Mouse (Mus musculus) embryo, embryonic 11 days (tissue): ENCODE data around the gene Zdhhc6.
A peak's percentile ranks its signal among the peaks of the same experiment; 100 is the strongest.

Experiments
- DNase-seq: peaks from one replicate; pipeline ENCODE4 v3.0.0-alpha.2; 2015

Zdhhc6 gene

DNA sequence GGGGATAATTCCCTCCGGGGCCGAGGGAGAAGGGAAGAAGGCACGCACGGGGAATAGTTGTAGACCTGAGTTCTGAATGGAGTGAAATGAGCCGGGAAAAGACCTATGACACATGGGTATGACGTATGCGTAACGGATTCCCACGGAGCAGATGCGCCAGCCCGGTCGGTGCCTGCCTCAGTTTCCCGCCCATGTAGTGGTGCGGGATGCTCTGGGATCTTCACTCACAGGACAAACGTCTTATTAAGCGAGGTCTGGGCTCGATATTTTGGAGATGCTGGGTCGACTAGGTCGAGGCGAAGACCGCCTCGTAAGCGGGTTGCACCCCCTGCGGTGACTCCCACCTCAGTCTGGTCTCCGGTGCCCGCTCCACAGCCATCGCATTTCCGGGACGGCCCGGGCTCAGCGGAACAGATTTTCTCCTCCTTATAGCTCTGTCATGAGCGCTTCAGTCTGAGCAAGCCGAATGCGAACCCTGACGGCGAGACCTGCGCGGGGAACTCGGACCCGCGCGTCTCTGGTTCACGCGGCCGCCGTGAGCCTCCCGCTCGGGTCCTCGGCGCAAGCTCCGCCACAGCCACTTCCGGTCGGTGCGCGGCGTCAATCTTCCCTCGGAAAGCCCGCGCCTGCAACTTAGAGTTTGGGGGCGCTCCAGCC, at the start of gene Zdhhc6:
Zdhhc6 (minus strand) TSS at position 581 of the 657 bp plus-strand sequence.
- DNase-seq: peak; percentile 87

DNA sequence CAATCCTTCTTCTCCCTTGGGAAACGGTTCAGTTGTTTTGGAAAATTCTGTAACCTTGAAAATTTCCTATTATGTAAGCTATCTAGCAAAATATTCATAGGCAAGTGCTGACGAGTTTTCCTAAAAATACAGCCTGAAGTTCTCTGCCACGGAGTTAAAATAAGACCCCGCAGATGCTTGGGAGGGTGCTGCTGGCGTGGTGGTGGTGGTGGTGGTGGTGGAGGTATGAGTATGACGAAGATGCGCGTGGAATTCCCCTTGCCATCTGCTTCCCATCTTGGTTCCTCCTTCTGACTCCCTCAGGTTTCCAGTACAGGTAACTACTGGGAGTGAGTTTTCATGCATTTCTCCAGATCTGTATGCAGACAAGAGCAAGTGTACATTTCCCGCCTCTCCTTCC, 46.8 kb upstream of the Zdhhc6 start:
- no peak for DNase-seq

DNA sequence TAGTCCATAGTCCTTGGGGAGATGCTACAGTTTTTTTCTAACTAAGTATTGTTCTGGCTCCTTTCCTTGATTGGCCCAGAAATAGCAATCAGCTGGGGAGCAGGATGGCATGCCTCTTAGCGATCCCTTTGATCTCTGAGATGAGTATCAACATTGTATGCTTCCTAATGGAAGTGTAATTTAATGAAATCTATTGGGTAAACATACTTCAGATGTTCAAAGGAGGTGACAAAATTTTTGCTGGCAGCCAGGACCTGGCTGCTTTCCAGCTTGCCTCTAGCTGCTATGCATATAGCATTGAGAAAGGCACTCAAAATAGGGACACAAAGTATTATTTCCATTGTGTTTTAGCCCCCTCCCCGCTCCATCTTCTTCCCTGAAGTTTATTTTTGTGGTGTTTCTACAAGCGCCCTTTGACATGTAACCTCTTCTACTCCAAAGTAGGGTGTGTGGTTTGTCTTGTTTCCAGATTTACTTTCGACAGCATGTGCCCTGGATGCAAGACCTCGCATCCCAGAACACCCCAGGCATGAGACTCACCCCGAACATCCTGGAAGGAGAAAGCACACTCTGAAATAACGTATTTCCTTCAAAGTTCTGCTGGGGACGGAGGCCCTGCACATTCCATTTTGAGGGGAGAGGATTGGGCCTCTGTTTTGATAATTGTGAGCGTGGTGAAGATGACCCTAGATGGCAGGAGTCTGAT, 35.0 kb upstream of the Zdhhc6 start:
- DNase-seq: no peak

DNA sequence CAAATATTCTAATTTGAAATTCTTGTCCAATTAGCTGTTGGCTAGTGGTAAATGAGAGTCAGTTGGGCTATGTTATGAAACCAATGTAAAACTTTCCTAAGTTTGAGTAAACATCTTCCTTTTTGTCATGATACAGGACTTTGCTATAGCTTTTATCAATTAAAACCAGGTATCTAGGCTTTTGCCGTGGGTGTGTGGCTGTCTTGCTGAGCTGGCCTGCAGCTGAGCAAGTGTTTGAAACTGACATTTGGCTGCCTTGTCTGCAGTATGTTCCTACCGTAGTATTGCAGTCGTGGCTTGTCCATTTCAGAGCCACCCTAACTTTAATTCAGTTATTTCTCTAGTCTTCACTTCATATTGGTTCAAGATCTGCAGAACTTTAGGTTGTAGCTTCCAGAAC, 32.4 kb upstream of the Zdhhc6 start:
- DNase-seq: no peak

DNA sequence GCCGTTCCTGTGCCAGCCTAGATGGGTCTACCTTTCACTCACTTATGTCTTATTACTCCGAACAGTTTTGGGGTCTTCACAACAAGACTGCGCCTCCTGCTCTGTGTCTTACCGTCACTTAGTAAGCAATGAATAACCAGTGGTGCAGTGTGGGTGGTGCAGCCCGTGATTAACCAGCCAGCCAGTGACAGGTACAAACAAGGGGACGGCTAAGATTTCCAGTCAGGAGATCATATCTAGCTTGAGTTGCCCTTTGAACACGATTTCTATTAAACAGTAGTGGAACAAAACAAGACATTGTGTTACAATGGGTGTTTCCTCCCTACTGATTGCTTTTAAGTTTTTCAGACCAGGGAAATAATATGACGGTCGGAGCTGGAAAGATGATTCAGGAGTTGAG, 27.4 kb upstream of the Zdhhc6 start:
- DNase-seq: no peak

DNA sequence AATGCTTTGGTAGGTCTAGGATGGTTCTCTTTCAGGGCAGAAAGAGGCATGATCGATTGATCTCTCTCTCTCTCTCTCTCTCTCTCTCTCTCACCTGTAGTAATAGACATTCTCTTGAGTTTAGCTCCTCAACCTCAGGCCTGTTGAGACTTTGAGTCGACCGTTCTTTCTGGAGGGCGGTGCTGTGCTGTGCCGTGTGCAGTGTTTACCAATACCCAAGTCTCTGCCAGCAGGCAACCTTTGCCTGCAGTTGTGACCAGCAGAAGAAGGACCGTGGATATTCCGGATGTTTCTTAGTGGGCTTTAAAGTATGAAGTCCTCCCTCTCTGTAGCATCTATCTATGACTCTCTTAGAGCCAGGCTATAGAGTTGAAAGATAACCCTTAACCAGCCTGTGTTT, 26.6 kb upstream of the Zdhhc6 start:
- DNase-seq: no peak

DNA sequence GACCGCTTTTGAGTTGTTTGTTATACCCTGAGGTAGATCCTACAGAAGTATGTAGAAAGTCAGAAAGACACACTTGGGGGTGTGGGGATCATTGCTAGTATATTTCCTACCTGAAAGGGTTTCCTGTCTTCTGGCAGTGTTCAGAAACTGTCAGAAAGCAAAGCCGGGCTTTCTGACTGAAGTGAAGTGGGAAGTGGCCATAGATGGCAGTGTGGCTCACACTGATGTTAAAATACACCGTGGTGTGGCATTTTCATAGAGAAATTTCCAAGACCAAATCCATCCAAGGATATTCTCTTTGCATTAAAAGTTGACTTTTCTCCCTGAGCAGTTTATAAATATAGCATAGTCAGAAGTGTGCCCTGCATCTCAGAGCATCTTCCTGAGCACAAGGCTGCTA, 25.5 kb upstream of the Zdhhc6 start:
- no peak for DNase-seq

DNA sequence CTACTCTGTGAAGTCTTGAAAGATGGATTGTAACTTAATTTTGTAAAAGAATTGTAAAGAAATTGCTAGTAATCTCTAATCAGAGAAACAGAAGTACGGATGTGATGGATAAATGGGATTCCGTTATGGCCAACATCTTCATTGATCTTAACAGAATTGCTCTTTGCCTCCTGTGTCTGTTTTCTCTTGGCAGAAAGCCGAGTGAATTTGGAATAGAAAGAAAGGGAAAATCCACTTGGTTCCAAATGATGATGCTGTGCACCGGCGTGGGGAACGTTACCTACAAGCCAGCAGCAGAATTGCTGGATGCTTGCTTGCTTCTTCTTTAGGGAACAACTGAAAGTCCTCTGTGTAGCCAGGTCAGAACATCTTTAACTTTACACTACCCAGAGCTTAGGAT, 24.7 kb upstream of the Zdhhc6 start:
- DNase-seq: no peak

DNA sequence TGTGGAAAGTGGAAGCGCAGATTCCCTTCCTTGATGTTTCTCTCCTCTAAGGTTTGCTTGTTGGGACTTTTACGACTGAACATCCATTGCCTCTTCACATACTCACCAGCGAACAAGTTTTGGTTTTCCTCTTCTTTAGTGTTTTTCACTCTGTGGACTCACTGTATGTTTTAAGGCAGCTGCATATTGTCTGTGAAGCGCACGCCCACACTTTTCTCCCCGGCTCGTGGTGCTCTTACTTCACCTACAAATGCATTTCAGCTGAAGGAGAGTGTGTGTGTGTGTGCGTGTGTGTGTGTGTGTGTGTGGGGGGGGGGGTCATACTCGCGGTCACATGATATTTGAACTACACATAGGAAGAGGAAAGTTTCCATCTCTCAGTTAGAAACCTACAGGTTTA, 21.8 kb upstream of the Zdhhc6 start:
- DNase-seq: no peak

DNA sequence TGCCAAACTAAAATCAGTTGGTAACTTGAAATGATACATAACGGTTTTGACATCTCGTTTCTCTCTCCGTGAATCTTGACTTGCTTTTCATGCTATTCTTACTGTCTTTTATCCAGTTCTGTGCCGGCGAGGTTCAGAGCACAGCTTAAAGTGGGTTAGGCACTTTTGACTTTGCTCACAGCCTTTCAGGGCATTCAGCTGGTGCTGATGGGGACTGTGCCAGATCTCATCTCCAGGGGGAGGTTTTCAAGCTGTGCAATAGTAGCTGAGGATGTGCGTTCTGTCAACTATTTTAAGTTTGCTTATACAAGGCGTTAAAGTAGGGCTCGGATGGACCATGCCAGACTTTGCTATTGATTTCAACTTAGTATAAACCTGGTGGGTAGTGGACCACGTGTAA, 21.2 kb upstream of the Zdhhc6 start:
- DNase-seq: no peak

DNA sequence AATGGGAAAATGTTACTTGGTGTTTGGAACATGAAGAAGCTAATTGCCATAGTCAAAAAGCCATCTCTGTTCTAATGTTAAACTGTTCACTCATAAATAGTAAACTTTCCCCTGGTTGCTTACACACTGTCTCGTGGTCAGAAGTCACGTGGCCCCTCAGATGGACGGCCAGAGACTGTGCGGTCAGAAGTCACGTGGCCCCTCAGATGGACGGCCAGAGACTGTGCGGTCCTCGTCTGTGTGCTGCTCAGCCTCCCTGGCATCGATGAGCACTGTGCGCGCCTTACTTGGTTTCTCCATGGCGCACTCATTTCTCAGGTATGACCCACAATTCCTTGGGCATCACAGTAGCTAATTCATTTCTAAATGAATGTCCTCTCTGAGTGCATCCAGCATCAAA, 20.6 kb upstream of the Zdhhc6 start:
- no peak for DNase-seq

DNA sequence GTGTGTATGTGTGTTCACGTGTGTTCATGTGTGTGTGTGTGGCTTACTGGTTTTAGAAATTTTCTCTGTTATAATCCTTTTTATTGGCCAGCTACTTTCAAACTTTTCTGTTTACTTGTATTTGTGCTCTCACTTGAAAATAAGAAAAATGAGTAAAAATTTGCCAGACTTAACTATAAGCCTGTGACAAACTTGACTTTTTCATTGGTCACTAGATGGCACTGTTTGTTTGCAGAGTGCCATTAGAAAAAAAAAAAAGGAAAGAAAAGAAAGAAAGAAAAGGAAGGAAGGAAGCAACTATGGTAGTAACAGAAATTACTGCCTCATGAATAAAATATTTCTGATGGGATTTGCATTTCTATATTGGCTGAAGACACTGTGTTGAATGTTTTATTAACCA, 20.0 kb upstream of the Zdhhc6 start:
- peak; percentile 53 for DNase-seq

DNA sequence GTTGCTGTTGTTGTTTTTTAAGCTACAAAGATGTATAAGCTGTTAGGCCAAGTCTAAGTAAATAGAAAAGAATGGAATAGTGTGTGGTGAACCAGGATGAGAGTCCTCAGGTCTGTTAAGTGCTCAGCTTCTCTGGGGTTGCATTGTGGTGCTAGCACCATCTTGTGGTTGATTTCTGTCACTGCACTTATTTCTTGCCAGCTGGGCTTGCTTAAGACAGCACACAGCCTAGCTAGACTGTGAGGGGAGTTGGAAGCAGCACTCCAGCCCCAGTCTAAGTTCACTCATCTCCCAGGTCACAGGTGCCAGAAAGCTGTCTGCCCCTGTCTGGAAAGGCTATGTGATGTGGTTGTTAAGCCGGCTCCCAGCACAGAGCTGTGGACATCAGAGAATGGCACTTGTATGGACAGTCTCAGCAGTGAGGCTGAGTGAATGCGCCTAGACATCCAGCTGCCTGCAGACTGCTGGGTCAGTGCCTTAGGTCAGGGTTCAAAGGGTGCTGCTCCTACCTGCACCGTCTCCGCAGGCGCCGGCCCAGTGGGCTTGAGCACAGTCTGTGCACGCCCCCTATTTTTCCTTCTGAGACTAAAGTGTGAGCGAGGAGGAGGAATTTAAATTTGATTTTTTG, 16.9 kb upstream of the Zdhhc6 start:
- DNase-seq: peak; percentile 75

DNA sequence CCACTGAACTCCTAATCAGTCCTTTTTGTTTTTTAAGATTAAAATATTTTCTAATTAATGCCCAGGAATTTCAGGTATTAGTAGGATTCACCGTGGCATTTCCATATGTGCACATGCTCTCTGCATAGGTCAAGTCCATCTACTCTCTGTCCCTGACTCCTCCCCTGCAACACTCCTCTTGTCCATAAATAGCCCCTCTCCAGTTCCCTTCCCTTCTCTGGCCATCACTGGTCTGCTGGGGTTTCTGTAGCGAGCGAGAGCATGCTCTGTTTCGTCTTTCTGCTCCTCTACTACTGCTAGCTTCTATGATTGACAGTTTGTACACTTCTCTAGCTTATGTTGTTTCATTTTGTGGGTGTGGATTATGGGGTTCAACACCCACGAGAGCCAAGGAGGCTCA, 15.9 kb upstream of the Zdhhc6 start:
- no peak for DNase-seq

DNA sequence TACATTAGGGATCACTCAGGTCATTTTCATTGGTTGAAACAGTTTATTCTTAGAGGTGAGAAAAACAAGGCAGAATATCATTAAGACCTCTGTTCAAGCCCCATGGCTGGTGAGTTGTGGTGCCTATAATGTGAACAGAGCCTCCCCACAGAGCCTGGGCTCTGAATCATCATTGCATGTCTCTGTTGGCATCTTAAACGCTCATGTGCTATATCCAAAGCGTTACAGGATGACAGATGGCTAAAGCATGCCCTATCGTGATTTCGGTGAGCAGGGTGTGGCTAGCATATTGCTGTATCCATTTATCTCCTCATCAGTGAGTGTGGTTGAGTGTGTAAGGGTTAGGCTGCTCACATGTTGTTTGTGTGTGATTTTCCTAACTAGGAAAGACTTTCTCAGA, 11.7 kb upstream of the Zdhhc6 start:
- no peak for DNase-seq

DNA sequence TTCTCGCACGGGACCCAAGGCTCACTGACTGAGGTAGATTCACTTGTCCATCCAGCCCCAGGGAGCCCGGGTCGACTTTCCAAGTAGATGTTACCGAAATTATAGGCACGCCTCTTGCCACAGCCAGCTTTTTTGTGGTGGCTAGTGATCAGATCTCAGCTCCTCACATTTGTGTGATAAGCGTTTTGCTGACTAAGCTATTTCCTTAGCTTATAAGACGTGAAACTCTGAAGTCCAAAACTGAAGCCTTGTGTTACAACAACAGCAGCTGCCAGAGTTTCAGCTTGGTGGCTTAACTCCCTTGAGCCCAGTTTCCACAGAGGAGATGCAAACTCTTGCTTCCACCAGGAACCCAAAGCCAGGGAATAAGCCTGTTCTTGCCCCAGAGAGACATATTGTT, 6.8 kb upstream of the Zdhhc6 start:
- no peak for DNase-seq

DNA sequence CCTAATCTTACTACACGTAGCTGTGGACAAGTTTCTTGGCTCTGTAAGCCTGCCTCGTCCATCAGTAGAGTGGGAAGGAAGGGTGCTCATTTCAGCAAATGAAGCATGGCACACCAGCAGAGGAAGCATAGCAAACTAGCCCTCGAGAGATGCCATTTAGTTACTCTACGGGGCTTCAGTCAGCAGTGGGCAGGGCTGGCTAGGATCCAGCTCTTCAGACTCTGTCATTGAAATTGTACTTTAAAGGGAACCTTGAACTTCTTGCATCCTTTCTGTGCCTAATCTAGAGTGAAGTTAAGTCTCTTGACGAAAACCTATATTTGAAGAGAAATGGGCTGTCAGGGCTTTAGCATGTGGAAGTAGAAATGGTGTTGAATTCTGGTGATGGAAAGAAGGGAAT, 3.7 kb upstream of the Zdhhc6 start:
- no peak for DNase-seq

DNA sequence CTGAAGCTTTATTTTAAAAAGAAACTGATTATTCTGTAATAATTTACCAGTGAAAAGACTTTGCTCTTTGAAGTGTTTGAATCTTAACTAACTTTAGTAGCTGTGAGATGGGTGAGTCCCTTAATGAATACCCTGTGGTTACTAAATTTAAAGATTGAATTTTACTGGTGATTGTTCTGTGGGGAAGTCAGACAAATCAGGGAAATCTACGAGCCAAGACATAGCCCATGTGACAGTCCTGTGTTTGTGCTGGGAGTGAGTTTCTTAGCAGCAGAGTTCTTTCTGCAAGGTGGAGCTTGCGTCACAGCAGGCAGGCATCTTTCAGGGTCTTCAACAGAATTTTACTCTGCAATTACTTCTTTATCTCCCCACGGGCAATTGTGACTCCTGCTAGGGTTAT, 3.2 kb upstream of the Zdhhc6 start:
- no peak for DNase-seq

DNA sequence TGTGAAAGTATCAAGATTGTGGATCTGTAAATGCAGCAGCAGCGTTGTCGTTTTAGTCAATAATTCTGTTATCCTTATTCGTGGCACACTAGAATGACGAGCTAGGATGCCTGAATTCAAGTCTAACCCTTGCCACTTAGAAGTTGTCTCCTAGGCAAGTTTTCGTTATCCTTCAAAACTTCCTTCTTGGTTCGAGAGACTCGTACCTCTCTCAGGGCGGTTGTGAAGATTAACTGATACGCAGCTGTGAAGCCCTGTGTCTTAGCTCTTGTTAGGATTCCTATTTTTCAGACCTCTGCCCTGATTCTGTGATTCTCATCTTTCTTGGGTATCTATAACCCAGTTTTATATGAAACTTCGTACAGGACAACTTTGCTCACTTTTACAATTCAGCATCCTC, 1.1 kb upstream of the Zdhhc6 start:
- DNase-seq: no peak

DNA sequence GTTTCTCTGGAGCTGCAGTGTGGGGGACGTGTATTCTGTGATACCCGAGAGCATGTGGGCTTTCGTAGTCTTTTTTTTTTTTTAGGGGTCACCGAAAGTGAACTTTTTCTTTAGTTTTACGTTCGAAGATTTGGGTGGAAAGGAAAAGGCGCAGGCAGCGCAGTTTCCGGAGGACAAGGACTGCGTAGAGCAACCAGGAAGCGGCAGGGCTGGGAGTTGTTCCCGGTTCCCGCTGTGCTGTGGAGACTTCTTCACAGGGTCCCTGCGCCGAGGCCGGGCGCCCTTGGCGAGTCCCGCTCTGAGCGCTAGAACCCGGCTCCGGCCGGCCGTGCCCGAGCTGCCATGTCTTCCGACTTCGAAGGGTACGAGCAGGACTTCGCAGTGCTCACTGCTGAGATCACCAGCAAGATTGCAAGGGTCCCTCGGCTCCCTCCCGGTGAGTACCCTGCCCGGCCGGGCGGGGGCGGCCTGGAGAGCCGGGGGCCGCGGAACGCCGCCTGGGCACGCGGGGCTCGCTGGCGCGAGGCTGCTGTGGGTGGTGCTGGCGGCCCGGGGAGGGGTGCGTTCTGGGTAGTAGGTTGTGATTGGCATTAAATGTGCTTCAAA, 380 bp upstream of the Zdhhc6 start, which contains the start of gene Vti1a:
Vti1a (plus strand) TSS at position 187 of the 606 bp plus-strand sequence.
- DNase-seq: peak; percentile 93

DNA sequence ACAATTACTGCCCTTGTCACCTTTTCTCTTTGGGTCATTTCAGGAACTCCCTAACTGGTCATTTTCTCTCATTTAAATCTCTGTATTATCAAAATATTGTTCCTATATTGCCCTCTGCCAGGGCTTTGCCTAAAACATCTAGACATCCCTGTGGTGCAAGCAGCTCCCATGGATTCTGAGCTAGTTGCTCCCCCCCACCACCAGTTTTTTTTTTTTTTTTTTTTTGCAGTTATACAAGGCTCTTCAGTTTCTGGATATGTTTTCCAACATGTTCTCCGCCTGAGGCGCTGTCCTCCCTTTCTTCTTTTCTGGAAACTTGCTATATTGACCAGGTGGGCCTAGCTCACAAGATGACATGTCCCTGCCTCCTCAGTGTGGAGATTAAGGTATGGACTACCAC, 2.2 kb downstream of the Zdhhc6 start:
- no peak for DNase-seq

DNA sequence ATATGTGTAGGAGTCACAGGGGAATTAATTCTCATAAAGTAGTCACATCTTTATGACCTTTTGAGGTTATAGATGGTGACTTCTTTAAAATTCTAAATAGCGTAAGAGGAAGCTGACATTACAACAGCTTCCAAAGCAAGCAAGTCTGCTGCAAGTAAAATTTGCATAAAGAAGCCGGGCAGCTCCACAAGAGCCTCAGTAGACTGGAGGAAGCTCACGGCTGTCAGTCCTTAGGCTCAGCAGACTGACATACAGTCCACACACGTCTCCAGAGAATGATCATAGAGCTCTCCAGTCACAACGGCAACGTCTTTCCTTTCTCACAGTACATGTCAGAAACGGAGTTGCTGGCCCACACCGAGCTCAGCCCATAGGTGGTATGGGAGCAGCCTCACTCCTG, 4.0 kb downstream of the Zdhhc6 start:
- no peak for DNase-seq

DNA sequence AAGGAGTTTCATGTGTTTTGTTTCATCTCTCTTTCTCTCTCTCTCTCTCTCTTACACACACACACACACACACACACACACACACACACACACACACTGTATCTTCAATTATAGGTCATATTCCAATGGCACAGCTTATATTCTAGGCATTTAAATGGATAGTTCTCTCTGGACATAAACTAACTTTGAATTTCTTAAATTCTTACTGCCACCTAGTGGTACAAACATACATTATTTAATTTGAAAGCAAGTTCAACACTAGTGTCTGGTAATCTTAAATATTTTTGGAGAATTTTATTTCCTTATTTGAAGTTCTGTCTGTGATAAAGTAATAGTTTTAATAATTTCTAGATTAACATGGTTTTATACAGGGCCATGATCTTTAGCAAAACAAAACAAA, 10.8 kb downstream of the Zdhhc6 start:
- peak; percentile 45 for DNase-seq

DNA sequence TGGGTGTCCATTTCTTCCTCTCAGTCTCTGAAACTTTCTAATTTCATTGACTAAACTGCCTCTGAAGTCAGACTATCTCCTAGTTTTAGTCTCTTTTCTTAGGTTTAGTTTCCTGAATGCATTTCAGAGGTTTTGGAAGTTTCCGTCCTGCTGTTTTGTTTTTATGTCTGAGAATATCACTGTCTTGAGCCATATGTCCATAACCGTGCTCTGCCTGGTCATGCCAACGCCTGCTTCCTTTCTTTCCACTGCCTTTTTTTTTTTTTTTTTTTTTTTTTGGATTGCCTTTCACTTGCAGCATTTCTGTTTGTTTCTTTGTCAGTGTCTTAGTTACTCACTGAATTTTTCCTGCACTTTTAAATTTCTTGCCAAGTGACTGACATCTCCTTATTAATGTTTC, 15.3 kb downstream of the Zdhhc6 start:
- DNase-seq: no peak
